Mouse (Mus musculus) limb, embryonic 15.5 days (tissue): ENCODE data around the gene Ncoa7. TPM values are rescaled to one million over a fixed set of nuclear protein-coding genes. Genes with fewer than 3 reads are reported as not detected.

ENCODE experiments used
- ATAC-seq: fragments of 200-750 bp; cut with Nextera tagmentation; 2 replicates; pipeline ENCODE4 v1.8.0; 2017; ENCODE audit warnings: low read depth, moderate TSS enrichment; ENCODE audit not compliant: insufficient number of reproducible peaks, low FRiP score, low TSS enrichment
- H3K27ac ChIP-seq: fragments of 300-500 bp; sonication (generic); 2 replicates; pipeline ENCODE4 v1.5.1; 2015; ENCODE audit warnings: moderate library complexity, mild to moderate bottlenecking, inconsistent platforms
- H3K27me3 ChIP-seq: fragments of 300-500 bp; sonication (generic); 2 replicates; pipeline ENCODE4 v1.6.1; 2015; ENCODE audit warnings: inconsistent platforms
- H3K36me3 ChIP-seq: fragments of 300-500 bp; sonication (generic); 2 replicates; pipeline ENCODE4 v1.6.1; 2015; ENCODE audit warnings: inconsistent platforms
- H3K4me1 ChIP-seq: fragments of 300-500 bp; sonication (generic); 2 replicates; pipeline ENCODE4 v1.6.1; 2015; ENCODE audit warnings: inconsistent platforms
- H3K4me2 ChIP-seq: fragments of 300-500 bp; sonication (generic); 2 replicates; pipeline ENCODE4 v1.6.1; 2015; ENCODE audit warnings: mild to moderate bottlenecking, inconsistent platforms
- H3K4me3 ChIP-seq: fragments of 300-500 bp; sonication (generic); 2 replicates; pipeline ENCODE4 v1.5.1; 2015; ENCODE audit warnings: mild to moderate bottlenecking, inconsistent platforms
- H3K9ac ChIP-seq: fragments of 300-500 bp; sonication (generic); 2 replicates; pipeline ENCODE4 v1.6.1; 2015; ENCODE audit warnings: inconsistent platforms
- H3K9me3 ChIP-seq: fragments of 300-500 bp; sonication (generic); 2 replicates; pipeline ENCODE4 v1.6.1; 2016; ENCODE audit warnings: inconsistent platforms
- WGBS: fragments of 180-500 bp; shearing (Covaris S2); methylation state at CpG from one replicate; pipeline ENCODE4 v1.1.7; 2015; 5-methylcytosine and 5-hydroxymethylcytosine counted together
- polyA plus RNA-seq: library from polyadenylated mRNA; unstranded; fragments of >200 nt; fragmentation: Nextera tagmentation; extraction: Ambion mirVana; gene quantifications from 2 replicates; pipeline ENCODE4 v1.2.1, GENCODE M21; 2015

Ncoa7 gene
- polyA plus RNA-seq, 1 experiment from 2014 or later = 6.9 TPM

GRCm38 (mm10) chr10:30587037-30587436 is 216.1 kb downstream of the Ncoa7 start:
- H3K9me3 ChIP-seq = no peaks in the 10 kb centered on the region
- 68% methylated on average over 5 of the region's 5 CpGs for WGBS
- H3K4me1 ChIP-seq = no peaks in the 10 kb centered on the region
- H3K4me3 ChIP-seq = no peak overlapping the region
- no peak for ATAC-seq
- no peak overlapping the region for H3K4me2 ChIP-seq
- H3K27ac ChIP-seq = no peak overlapping the region
- no peak overlapping the region for H3K9ac ChIP-seq
- peaks cover 33% of the 10 kb centered on the region for H3K36me3 ChIP-seq
- H3K27me3 ChIP-seq = no peaks in the 10 kb centered on the region

- Histone ChIP-seq H3K4me3 (no peak overlapping the region), H3K4me2 (no peak overlapping the region), H3K27ac (no peak overlapping the region), H3K9ac (no peak overlapping the region), H3K9me3 (no peaks in the 10 kb centered on the region), H3K27me3 (no peaks in the 10 kb centered on the region), H3K36me3 (peaks cover 33% of the 10 kb centered on the region), H3K4me1 (no peaks in the 10 kb centered on the region)
- 61% methylated on average over 1 of the region's 1 CpGs for WGBS
- ATAC-seq = no peak
Observed at GRCm38 (mm10) chr10:30585691-30586090, 217.4 kb downstream of the Ncoa7 start.

Other genes starting within 250 kb of the Ncoa7 start
- 22.7 and 23.4 TPM in 2 replicates for gene Trmt11, start 202.6 kb downstream of the Ncoa7 start, polyA plus RNA-seq
- 21.1 and 21.3 TPM in 2 replicates for gene Hint3, start 173.7 kb downstream of the Ncoa7 start, polyA plus RNA-seq
- 3.3 and 3.8 TPM in 2 replicates for gene Hey2, start 39.5 kb upstream of the Ncoa7 start, polyA plus RNA-seq